Mouse (Mus musculus): ENCODE results near the gene Kctd11. TPM values are rescaled to one million over a fixed set of nuclear protein-coding genes. Genes with fewer than 3 reads are reported as not detected.

Gene Kctd11
- polyA plus RNA-seq, 1 experiment from 2014 or later = 0.89 TPM

DNA sequence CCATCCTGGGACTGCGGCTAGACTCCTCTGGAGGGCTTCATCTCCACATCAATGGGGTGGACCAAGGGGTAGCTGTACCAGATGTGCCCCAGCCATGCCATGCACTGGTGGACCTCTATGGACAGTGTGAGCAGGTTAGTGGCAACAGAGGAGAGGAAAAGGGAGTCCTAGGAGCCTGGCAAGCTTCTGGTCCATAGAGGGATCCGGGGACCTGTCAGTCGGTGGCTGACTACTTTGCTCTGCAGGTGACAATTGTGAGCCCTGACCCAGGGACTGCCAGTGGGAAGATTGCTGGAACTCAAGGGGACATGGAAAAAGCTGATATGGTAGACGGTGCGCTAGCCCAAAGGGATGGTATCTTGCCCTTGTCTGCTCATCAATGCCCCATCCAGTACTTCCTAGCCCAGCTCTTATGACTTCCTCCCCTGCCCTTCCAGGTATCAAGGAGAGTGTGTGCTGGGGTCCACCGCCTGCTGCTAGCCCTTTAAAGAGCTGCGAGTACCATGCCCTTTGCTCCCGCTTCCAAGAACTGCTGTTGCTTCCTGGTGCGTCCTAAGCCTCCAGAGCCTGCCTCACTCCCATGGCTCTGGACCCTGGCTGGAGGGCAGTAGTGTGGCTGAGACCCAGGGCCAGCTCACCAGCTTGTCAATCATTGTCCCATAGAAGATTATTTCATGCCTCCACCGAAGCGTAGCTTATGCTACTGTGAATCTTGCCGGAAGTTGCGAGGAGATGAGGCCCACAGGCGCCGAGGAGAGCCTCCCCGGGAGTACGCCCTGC is 29.8 kb upstream of the Kctd11 start:
- 85% methylated on average over 17 of the region's 17 CpGs for WGBS (ENCODE audit: insufficient replicate concordance)
- Histone ChIP-seq H3K27me3 (no peaks in the 10 kb centered on the region), H3K9ac (no peak overlapping the region), H3K27ac (peak overlapping the region; percentile 26; the same call in 1 of the 2 replicates), H3K9me3 (replicated peaks) (no peaks in the 10 kb centered on the region), H3K4me3 (replicated peaks) (no peak overlapping the region), H3K4me1 (replicated peaks) (peaks cover 26% of the 10 kb centered on the region), H3K36me3 (peaks cover 90% of the 10 kb centered on the region), H3K4me2 (no peak overlapping the region)
- DNase-seq (no peak), ATAC-seq (ENCODE audit: low read depth) (no peak)

DNA sequence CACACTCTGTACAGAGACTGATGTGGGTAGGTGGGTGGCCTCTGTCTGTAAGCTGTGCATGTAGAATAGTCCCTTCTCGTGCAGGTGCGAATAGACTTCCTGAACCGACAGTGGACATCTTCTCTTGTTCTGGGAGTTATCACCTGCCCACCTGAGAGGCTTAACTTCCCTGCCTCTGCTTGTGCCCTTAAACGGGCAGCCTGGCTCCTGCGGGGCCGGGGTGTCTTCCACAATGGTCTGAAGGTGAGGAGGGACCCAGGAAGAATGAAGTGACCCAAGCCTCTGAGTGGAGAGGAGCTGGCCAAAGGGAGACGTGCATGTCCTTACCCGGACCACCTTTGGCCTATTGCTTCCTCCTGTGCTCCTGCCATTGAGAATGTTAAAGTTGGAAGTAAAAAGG is 29.0 kb upstream of the Kctd11 start:
- Histone ChIP-seq H3K4me2 (no peak overlapping the region), H3K27ac (no peak overlapping the region), H3K9ac (no peak overlapping the region), H3K4me1 (replicated peaks) (peaks cover 18% of the 10 kb centered on the region), H3K9me3 (replicated peaks) (no peaks in the 10 kb centered on the region), H3K27me3 (no peaks in the 10 kb centered on the region), H3K36me3 (peaks cover 90% of the 10 kb centered on the region), H3K4me3 (replicated peaks) (no peak overlapping the region)
- no peak for ATAC-seq (ENCODE audit: low read depth)
- WGBS (ENCODE audit: insufficient replicate concordance) = 80% methylated on average over 8 of the region's 8 CpGs
- DNase-seq = no peak

GRCm38 (mm10) chr11:69909174-69909573 is 28.0 kb upstream of the Kctd11 start:
- Histone ChIP-seq H3K9me3 (replicated peaks) (no peaks in the 10 kb centered on the region), H3K4me2 (no peak overlapping the region), H3K9ac (no peak overlapping the region), H3K27ac (no peak overlapping the region), H3K36me3 (peaks cover 93% of the 10 kb centered on the region), H3K4me1 (replicated peaks) (peaks cover 12% of the 10 kb centered on the region), H3K27me3 (no peaks in the 10 kb centered on the region), H3K4me3 (replicated peaks) (no peak overlapping the region)
- DNase-seq = no peak
- 84% methylated on average over 5 of the region's 5 CpGs for WGBS (ENCODE audit: insufficient replicate concordance)
- no peak for ATAC-seq (ENCODE audit: low read depth)

GRCm38 (mm10) chr11:69908645-69909044 is 27.4 kb upstream of the Kctd11 start:
- ATAC-seq (ENCODE audit: low read depth) = no peak
- Histone ChIP-seq H3K4me3 (replicated peaks) (no peak overlapping the region), H3K9ac (no peak overlapping the region), H3K27ac (no peak overlapping the region), H3K4me2 (no peak overlapping the region), H3K36me3 (peaks cover 98% of the 10 kb centered on the region), H3K9me3 (replicated peaks) (no peaks in the 10 kb centered on the region), H3K27me3 (no peaks in the 10 kb centered on the region), H3K4me1 (replicated peaks) (peaks cover 12% of the 10 kb centered on the region)
- WGBS (ENCODE audit: insufficient replicate concordance) = 92% methylated on average over 11 of the region's 11 CpGs
- DNase-seq = no peak

DNA sequence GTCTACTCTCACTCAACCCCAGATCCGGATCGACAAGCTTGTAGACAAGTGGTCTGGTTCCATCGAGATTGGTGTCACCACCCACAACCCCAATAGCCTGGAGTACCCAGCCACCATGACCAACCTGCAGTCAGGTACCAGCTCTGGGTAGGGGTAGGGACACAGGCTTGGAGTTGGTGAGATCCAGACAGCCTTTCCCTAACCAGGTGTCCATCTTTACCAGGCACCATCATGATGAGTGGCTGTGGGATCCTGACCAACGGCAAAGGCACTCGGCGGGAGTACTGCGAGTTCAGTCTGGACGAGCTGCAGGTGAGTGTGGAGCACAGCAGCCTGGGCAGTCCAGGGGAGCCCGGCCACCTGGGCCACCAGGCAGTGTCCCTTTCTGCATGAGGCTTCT is 23.1 kb upstream of the Kctd11 start:
- H3K27ac ChIP-seq = no peak overlapping the region
- H3K4me1 ChIP-seq (replicated peaks) = peaks cover 32% of the 10 kb centered on the region
- H3K36me3 ChIP-seq = peaks cover 65% of the 10 kb centered on the region
- H3K9ac ChIP-seq = no peak overlapping the region
- 90% methylated on average over 9 of the region's 9 CpGs for WGBS (ENCODE audit: insufficient replicate concordance)
- H3K27me3 ChIP-seq = no peaks in the 10 kb centered on the region; the same call in 1 of the 2 replicates
- no peak overlapping the region for H3K4me2 ChIP-seq
- no peaks in the 10 kb centered on the region for H3K9me3 ChIP-seq (replicated peaks)
- DNase-seq = no peak
- H3K4me3 ChIP-seq (replicated peaks) = no peak overlapping the region
- ATAC-seq (ENCODE audit: low read depth) = no peak

GRCm38 (mm10) chr11:69902972-69903371 is 21.8 kb upstream of the Kctd11 start:
- Histone ChIP-seq H3K27ac (peak overlapping the region; percentile 98), H3K4me2 (peak overlapping the region; percentile 87), H3K36me3 (peaks cover 51% of the 10 kb centered on the region), H3K9me3 (replicated peaks) (no peaks in the 10 kb centered on the region), H3K4me3 (replicated peaks) (peak overlapping the region; percentile 93), H3K9ac (peak overlapping the region; percentile 94), H3K4me1 (replicated peaks) (peaks cover 44% of the 10 kb centered on the region), H3K27me3 (no peaks in the 10 kb centered on the region; the same call in 1 of the 2 replicates)
- ATAC-seq (ENCODE audit: low read depth) = no peak
- no peak for DNase-seq
- 80% methylated on average over 13 of the region's 13 CpGs for WGBS (ENCODE audit: insufficient replicate concordance)

GRCm38 (mm10) chr11:69901993-69902392 is 20.8 kb upstream of the Kctd11 start:
- DNase-seq = no peak

GRCm38 (mm10) chr11:69901406-69901846 is 20.2 kb upstream of the Kctd11 start:
- H3K4me1 ChIP-seq (replicated peaks) = peaks cover 44% of the 10 kb centered on the region
- no peaks in the 10 kb centered on the region; the same call in 1 of the 2 replicates for H3K27me3 ChIP-seq
- no peaks in the 10 kb centered on the region for H3K9me3 ChIP-seq (replicated peaks)
- H3K9ac ChIP-seq = peak overlapping the region; percentile 94
- DNase-seq (peak; percentile 92), ATAC-seq (ENCODE audit: low read depth) (peak; percentile 62)
- peak overlapping the region; percentile 98 for H3K27ac ChIP-seq
- under 1% methylated on average over 42 of the region's 42 CpGs for WGBS (ENCODE audit: insufficient replicate concordance)
- H3K4me2 ChIP-seq = peak overlapping the region; percentile 87
- H3K36me3 ChIP-seq = peaks cover 36% of the 10 kb centered on the region
- H3K4me3 ChIP-seq (replicated peaks) = peak overlapping the region; percentile 93

More at GRCm38 (mm10) chr11:69901993-69902392, 20.8 kb upstream of the Kctd11 start:
- ATAC-seq (ENCODE audit: low read depth) = peak; percentile 4; the same call in 1 of the 2 replicates
- H3K27me3 ChIP-seq = no peaks in the 10 kb centered on the region; the same call in 1 of the 2 replicates
- under 1% methylated on average over 38 of the region's 39 CpGs for whole genome bisulfite sequencing (ENCODE audit: insufficient replicate concordance)
- no peaks in the 10 kb centered on the region for H3K9me3 ChIP-seq (replicated peaks)
- peak overlapping the region; percentile 93 for H3K4me3 ChIP-seq (replicated peaks)
- peaks cover 41% of the 10 kb centered on the region for H3K36me3 ChIP-seq
- H3K4me1 ChIP-seq (replicated peaks) = peaks cover 44% of the 10 kb centered on the region
- peak overlapping the region; percentile 94 for H3K9ac ChIP-seq
- peak overlapping the region; percentile 87 for H3K4me2 ChIP-seq
- H3K27ac ChIP-seq = peak overlapping the region; percentile 98

GRCm38 (mm10) chr11:69900471-69901405 is 19.5 kb upstream of the Kctd11 start, which contains the start of the genes 2810408A11Rik and Neurl4:
TSS of gene 2810408A11Rik (minus strand) at chr11:69900987.
TSS of gene Neurl4 (plus strand) at chr11:69901072.
- Histone ChIP-seq H3K9ac (peak within 1 kb of the TSS; percentile 94), H3K4me2 (peak within 1 kb of the TSS; percentile 87), H3K27ac (peak within 1 kb of the TSS; percentile 98), H3K9me3 (replicated peaks) (no peaks in the 10 kb centered on the region), H3K36me3 (peaks cover 29% of the 10 kb centered on the region), H3K4me3 (replicated peaks) (peak within 1 kb of the TSS; percentile 93), H3K4me1 (replicated peaks) (peaks cover 47% of the 10 kb centered on the region), H3K27me3 (no peaks in the 10 kb centered on the region; the same call in 1 of the 2 replicates)
- peak; percentile 90 for DNase-seq
- WGBS (ENCODE audit: insufficient replicate concordance) = under 1% methylated on average over 38 of the region's 38 CpGs
- ATAC-seq (ENCODE audit: low read depth) = peak; percentile 89

- Histone ChIP-seq H3K27me3 (no peaks in the 10 kb centered on the region; the same call in 1 of the 2 replicates), H3K9ac (peak overlapping the region; percentile 18; the same call in 1 of the 2 replicates), H3K9me3 (replicated peaks) (no peaks in the 10 kb centered on the region), H3K4me1 (replicated peaks) (peaks cover 56% of the 10 kb centered on the region), H3K27ac (no peak overlapping the region), H3K36me3 (peaks cover 20% of the 10 kb centered on the region), H3K4me3 (replicated peaks) (peak overlapping the region; percentile 93), H3K4me2 (peak overlapping the region; percentile 87)
- no peak for ATAC-seq (ENCODE audit: low read depth)
- 49% methylated on average over 4 of the region's 4 CpGs for WGBS (ENCODE audit: insufficient replicate concordance)
- DNase-seq = no peak
These were observed 18.7 kb upstream of the Kctd11 start for GRCm38 (mm10) chr11:69899870-69900269.

DNA sequence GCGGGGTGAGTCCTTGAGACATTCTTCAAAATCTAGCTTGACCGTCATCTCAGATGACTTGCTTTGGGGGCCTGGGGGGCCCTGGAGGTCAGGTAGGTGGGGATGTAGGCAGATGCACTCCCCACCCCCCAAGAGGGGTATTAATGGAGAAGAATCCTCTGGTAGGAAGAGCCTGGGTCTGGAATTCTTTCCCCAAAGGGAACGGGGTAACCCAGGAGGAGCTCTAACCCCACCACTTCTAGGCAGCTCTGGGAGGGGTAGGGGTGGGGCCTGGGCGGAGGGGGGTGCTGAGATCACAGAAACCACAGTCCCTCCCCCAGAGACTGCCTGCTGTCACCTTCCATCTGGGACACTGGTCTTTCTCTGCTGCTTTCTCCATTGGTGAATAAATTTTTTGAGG is 14.1 kb upstream of the Kctd11 start, which contains the start of gene Acap1:
Gene Acap1, minus strand, starts transcription at position 249 of the 400 bp plus-strand sequence.
- Histone ChIP-seq H3K9me3 (replicated peaks) (no peaks in the 10 kb centered on the region), H3K4me1 (replicated peaks) (peaks cover 57% of the 10 kb centered on the region), H3K9ac (peak within 1 kb of the TSS; percentile 52), H3K27ac (peak within 1 kb of the TSS; percentile 39; the same call in 1 of the 2 replicates), H3K4me2 (peak within 1 kb of the TSS; percentile 42), H3K27me3 (no peaks in the 10 kb centered on the region; the same call in 1 of the 2 replicates), H3K36me3 (no peaks in the 10 kb centered on the region), H3K4me3 (replicated peaks) (peak within 1 kb of the TSS; percentile 21; the same call in 1 of the 2 replicates)
- WGBS (ENCODE audit: insufficient replicate concordance) = 26% methylated on average over 4 of the region's 4 CpGs
- no peak for DNase-seq
- peak; percentile 76 for ATAC-seq (ENCODE audit: low read depth)

Measured in liver, embryonic 13.5 days (tissue).